ENCODE assay signal across 16 mouse cellular contexts in genomic region chr2:151585934-151586333, GRCm38 (mm10). TPM values are rescaled to one million over a fixed set of nuclear protein-coding genes. Genes with fewer than 3 reads are reported as not detected.
DNase-seq lines count a peak whose midpoint lies in the region; ATAC-seq and TF ChIP-seq lines count a peak whose summit lies in the region.
"Had no signal": no experiment of that assay in that cellular context is flagged by ENCODE, and none has a peak within 500 bp of the region (broad histone marks: within the 10 kb centered on the region; RNA-seq: fewer than 3 reads in every experiment).

No protein-coding gene starts in this region.

- no peaks in the 10 kb centered on the region for H3K9me3 ChIP-seq in forebrain, embryonic 16.5 days (ENCODE audit: control insufficient read depth, low read length)
- no peaks in the 10 kb centered on the region for H3K9me3 ChIP-seq in forebrain, embryonic 13.5 days (replicated peaks)
- no peaks in the 10 kb centered on the region for H3K9me3 ChIP-seq in kidney, postnatal 0 days (replicated peaks; ENCODE audit: low read length)
- H3K9me3 ChIP-seq in kidney, embryonic 14.5 days (ENCODE audit: control insufficient read depth, low read length), result no peaks in the 10 kb centered on the region
- H3K9me3 ChIP-seq in embryonic facial prominence, embryonic 13.5 days, result no peaks in the 10 kb centered on the region
- H3K9me3 ChIP-seq: embryonic facial prominence, embryonic 12.5 days; forebrain, embryonic 12.5 days; liver, embryonic 13.5 days had no signal

- no peak overlapping the region for H3K4me3 ChIP-seq in forebrain, embryonic 16.5 days (replicated peaks; ENCODE audit: low read length)
- no peak overlapping the region for H3K4me3 ChIP-seq in forebrain, embryonic 13.5 days
- no peak overlapping the region for H3K4me3 ChIP-seq in kidney, postnatal 0 days (replicated peaks; ENCODE audit: low read depth, low read length)
- H3K4me3 ChIP-seq in kidney, embryonic 14.5 days (ENCODE audit: low read length), result no peak overlapping the region
- no peak overlapping the region for H3K4me3 ChIP-seq in lung, adult 2 months (replicated peaks; ENCODE audit: extremely low read depth, low read depth, low read length)
- H3K4me3 ChIP-seq in embryonic facial prominence, embryonic 13.5 days, result no peak overlapping the region
- H3K4me3 ChIP-seq: embryonic facial prominence, embryonic 12.5 days; forebrain, embryonic 12.5 days; liver, embryonic 13.5 days had no signal

- DNase-seq in kidney, postnatal 0 days (ENCODE audit: low spot score), result peak; percentile 47
- DNase-seq in lung, adult 2 months, result no peak
- no peak for DNase-seq in lung, adult 18-20 months
- DNase-seq in cerebellum, postnatal 10 days, result no peak
- DNase-seq: cerebellum, postnatal 14 days; heart, adult 18-20 months; heart, postnatal 10 days; liver, embryonic 13.5 days; midbrain, embryonic 14.5 days; right cerebral cortex, postnatal 14 days had no signal

- no peaks in the 10 kb centered on the region for H3K4me1 ChIP-seq in forebrain, embryonic 16.5 days (replicated peaks; ENCODE audit: control insufficient read depth, insufficient read depth, low read length)
- no peaks in the 10 kb centered on the region for H3K4me1 ChIP-seq in forebrain, embryonic 13.5 days
- no peaks in the 10 kb centered on the region for H3K4me1 ChIP-seq in kidney, postnatal 0 days (replicated peaks; ENCODE audit: insufficient read depth, low read length)
- H3K4me1 ChIP-seq in kidney, embryonic 14.5 days (ENCODE audit: control insufficient read depth, insufficient read depth, low read length), result no peaks in the 10 kb centered on the region
- H3K4me1 ChIP-seq in lung, adult 2 months (ENCODE audit: control insufficient read depth, insufficient read depth, low read length), result 0 out of 2 replicates have a peak, but pooled peaks cover 2% of the 10 kb centered on the region
- H3K4me1 ChIP-seq in embryonic facial prominence, embryonic 13.5 days, result no peaks in the 10 kb centered on the region
- H3K4me1 ChIP-seq: embryonic facial prominence, embryonic 12.5 days; forebrain, embryonic 12.5 days; liver, embryonic 13.5 days had no signal

- H3K27ac ChIP-seq in forebrain, embryonic 16.5 days (ENCODE audit: low read length), result no peak overlapping the region
- no peak overlapping the region for H3K27ac ChIP-seq in forebrain, embryonic 13.5 days
- no peak overlapping the region for H3K27ac ChIP-seq in kidney, postnatal 0 days
- H3K27ac ChIP-seq in kidney, embryonic 14.5 days (ENCODE audit: low read depth, low read length), result no peak overlapping the region
- H3K27ac ChIP-seq in embryonic facial prominence, embryonic 13.5 days, result no peak overlapping the region
- H3K27ac ChIP-seq: embryonic facial prominence, embryonic 12.5 days; forebrain, embryonic 12.5 days; liver, embryonic 13.5 days had no signal

- TF ChIP-seq CTCF in kidney, postnatal 0 days (IDR thresholded peaks at IDR 0.05; ENCODE audit: low read depth), result peak; percentile 59
- 0 out of 2 replicates have a peak, but pooled peaks have one; percentile 2 for TF ChIP-seq CTCF in lung, adult 2 months (IDR thresholded peaks at IDR 0.05; ENCODE audit: insufficient read depth, low read length)

- no peak overlapping the region for H3K4me2 ChIP-seq in forebrain, embryonic 16.5 days (ENCODE audit: low read length)
- no peak overlapping the region for H3K4me2 ChIP-seq in forebrain, embryonic 13.5 days
- H3K4me2 ChIP-seq in kidney, postnatal 0 days (ENCODE audit: low read length), result no peak overlapping the region
- H3K4me2 ChIP-seq in kidney, embryonic 14.5 days (replicated peaks; ENCODE audit: low read depth, low read length), result no peak overlapping the region
- no peak overlapping the region for H3K4me2 ChIP-seq in embryonic facial prominence, embryonic 13.5 days
- H3K4me2 ChIP-seq: embryonic facial prominence, embryonic 12.5 days; forebrain, embryonic 12.5 days; liver, embryonic 13.5 days had no signal

- TF ChIP-seq POLR2A in lung, adult 2 months (IDR thresholded peaks at IDR 0.05; ENCODE audit: borderline replicate concordance, extremely low read depth, low read depth, low read length), result no peak

- no peaks in the 10 kb centered on the region for H3K27me3 ChIP-seq in forebrain, embryonic 16.5 days (replicated peaks; ENCODE audit: control insufficient read depth, insufficient read depth, low read length)
- no peaks in the 10 kb centered on the region for H3K27me3 ChIP-seq in forebrain, embryonic 13.5 days
- H3K27me3 ChIP-seq in kidney, postnatal 0 days (ENCODE audit: insufficient read depth, low read length), result no peaks in the 10 kb centered on the region
- no peaks in the 10 kb centered on the region for H3K27me3 ChIP-seq in kidney, embryonic 14.5 days (ENCODE audit: control insufficient read depth, insufficient read depth, low read length)
- H3K27me3 ChIP-seq in embryonic facial prominence, embryonic 13.5 days, result no peaks in the 10 kb centered on the region
- H3K27me3 ChIP-seq: embryonic facial prominence, embryonic 12.5 days; forebrain, embryonic 12.5 days had no signal

- ATAC-seq in forebrain, embryonic 16.5 days, result 0 out of 2 replicates have a peak, but pooled peaks have one; percentile 29
- no peak for ATAC-seq in forebrain, embryonic 13.5 days
- ATAC-seq in kidney, postnatal 0 days (replicated peaks; ENCODE audit: low FRiP score, low read depth), result no peak
- ATAC-seq in kidney, embryonic 14.5 days (ENCODE audit: low FRiP score, low TSS enrichment), result no peak
- 0 out of 2 replicates have a peak, but pooled peaks have one; percentile 18 for ATAC-seq in embryonic facial prominence, embryonic 13.5 days (ENCODE audit: insufficient number of reproducible peaks, insufficient read depth, low FRiP score, low TSS enrichment, low read depth)

- H3K9ac ChIP-seq in forebrain, embryonic 16.5 days (replicated peaks; ENCODE audit: low read depth, low read length), result no peak overlapping the region
- no peak overlapping the region for H3K9ac ChIP-seq in forebrain, embryonic 13.5 days
- H3K9ac ChIP-seq in kidney, postnatal 0 days (ENCODE audit: low read depth, low read length), result no peak overlapping the region
- H3K9ac ChIP-seq in kidney, embryonic 14.5 days (ENCODE audit: low read depth, low read length), result no peak overlapping the region
- H3K9ac ChIP-seq in embryonic facial prominence, embryonic 13.5 days, result no peak overlapping the region
- H3K9ac ChIP-seq: embryonic facial prominence, embryonic 12.5 days; forebrain, embryonic 12.5 days; liver, embryonic 13.5 days had no signal

- 65% methylated on average over 3 of the region's 3 CpGs for WGBS in forebrain, embryonic 16.5 days
- WGBS in forebrain, embryonic 13.5 days, result 70% methylated on average over 3 of the region's 3 CpGs
- WGBS in kidney, postnatal 0 days, result 41% methylated on average over 3 of the region's 3 CpGs
- 47% methylated on average over 3 of the region's 3 CpGs for WGBS in kidney, embryonic 14.5 days
- 21% methylated on average over 3 of the region's 3 CpGs for WGBS in lung, adult 2 months
- 57% methylated on average over 3 of the region's 3 CpGs for WGBS in embryonic facial prominence, embryonic 13.5 days

- no peaks in the 10 kb centered on the region for H3K36me3 ChIP-seq in forebrain, embryonic 16.5 days (ENCODE audit: control insufficient read depth, insufficient read depth)
- H3K36me3 ChIP-seq in forebrain, embryonic 13.5 days (ENCODE audit: poor library complexity, severe bottlenecking), result no peaks in the 10 kb centered on the region
- no peaks in the 10 kb centered on the region for H3K36me3 ChIP-seq in kidney, postnatal 0 days (ENCODE audit: insufficient read depth, low read length)
- no peaks in the 10 kb centered on the region for H3K36me3 ChIP-seq in kidney, embryonic 14.5 days (ENCODE audit: control insufficient read depth, insufficient read depth, low read length)
- H3K36me3 ChIP-seq in embryonic facial prominence, embryonic 13.5 days, result no peaks in the 10 kb centered on the region
- H3K36me3 ChIP-seq: embryonic facial prominence, embryonic 12.5 days; forebrain, embryonic 12.5 days; liver, embryonic 13.5 days had no signal

RNA-seq across cellular contexts. Expression of gene Sdcbp2, which starts 13.5 kb away (rescaled TPM):
- 0.89 and 1.0 TPM in 2 replicates for polyA plus RNA-seq in forebrain, embryonic 16.5 days (2015; fragmentation: Nextera tagmentation; extraction: Ambion mirVana)
- 0.35 and 0.58 TPM in 2 replicates for polyA plus RNA-seq in forebrain, embryonic 13.5 days (2015; fragmentation: Nextera tagmentation; extraction: Ambion mirVana)
- 1.9 and 2.0 TPM in 2 replicates for polyA plus RNA-seq in kidney, postnatal 0 days (2015; fragmentation: Nextera tagmentation; extraction: Ambion mirVana)
- 1.3 and 1.9 TPM in 2 replicates for polyA plus RNA-seq in kidney, embryonic 14.5 days (2014; fragmentation: Nextera tagmentation; extraction: Ambion mirVana)
- polyA plus RNA-seq in lung, adult 2 months (2012; rRNA removed), result 4.0 and 10.6 TPM in 2 replicates
- 1.1 and 1.2 TPM in 2 replicates for polyA plus RNA-seq in embryonic facial prominence, embryonic 13.5 days (2015; fragmentation: Nextera tagmentation; extraction: Ambion mirVana)

RNA-seq across cellular contexts. Expression of gene Fkbp1a, which starts 43.7 kb away (rescaled TPM):
- 610 and 624 TPM in 2 replicates for polyA plus RNA-seq in forebrain, embryonic 16.5 days (2015; fragmentation: Nextera tagmentation; extraction: Ambion mirVana)
- 529 and 558 TPM in 2 replicates for polyA plus RNA-seq in forebrain, embryonic 13.5 days (2015; fragmentation: Nextera tagmentation; extraction: Ambion mirVana)
- polyA plus RNA-seq in kidney, postnatal 0 days (2015; fragmentation: Nextera tagmentation; extraction: Ambion mirVana), result 534 and 595 TPM in 2 replicates
- polyA plus RNA-seq in kidney, embryonic 14.5 days (2014; fragmentation: Nextera tagmentation; extraction: Ambion mirVana), result 573 and 762 TPM in 2 replicates
- polyA plus RNA-seq in lung, adult 2 months (2012; rRNA removed), result 129 and 214 TPM in 2 replicates
- 479 and 483 TPM in 2 replicates for polyA plus RNA-seq in embryonic facial prominence, embryonic 13.5 days (2015; fragmentation: Nextera tagmentation; extraction: Ambion mirVana)

RNA-seq across cellular contexts. Expression of gene Snph, which starts 46.5 kb away (rescaled TPM):
- 9.2 and 14.8 TPM in 2 replicates for polyA plus RNA-seq in forebrain, embryonic 16.5 days (2015; fragmentation: Nextera tagmentation; extraction: Ambion mirVana)
- polyA plus RNA-seq in forebrain, embryonic 13.5 days (2015; fragmentation: Nextera tagmentation; extraction: Ambion mirVana), result 4.7 and 4.9 TPM in 2 replicates
- 0.11 and 0.22 TPM in 2 replicates for polyA plus RNA-seq in kidney, postnatal 0 days (2015; fragmentation: Nextera tagmentation; extraction: Ambion mirVana)
- polyA plus RNA-seq in kidney, embryonic 14.5 days (2014; fragmentation: Nextera tagmentation; extraction: Ambion mirVana), result 0.58 and 0.61 TPM in 2 replicates
- 0.64 and 1.1 TPM in 2 replicates for polyA plus RNA-seq in lung, adult 2 months (2012; rRNA removed)
- polyA plus RNA-seq in embryonic facial prominence, embryonic 13.5 days (2015; fragmentation: Nextera tagmentation; extraction: Ambion mirVana), result 0.60 and 0.62 TPM in 2 replicates
- polyA plus RNA-seq: liver, embryonic 13.5 days had no signal

Comparison
In these comparisons a context has a peak if more than half of its experiments do, and no peak if none do; other contexts are left out.
1. ATAC-seq: peak in forebrain, embryonic 16.5 days (single experiment) and embryonic facial prominence, embryonic 13.5 days (single experiment); none in forebrain, embryonic 13.5 days (single experiment), kidney, postnatal 0 days (single experiment) and kidney, embryonic 14.5 days (single experiment).